Comparison of ENCODE assay signal across 21 mouse cellular contexts in genomic region chr4:153830491-153830890, GRCm38 (mm10).
DNase-seq lines count a peak whose midpoint lies in the region; TF ChIP-seq lines count a peak whose summit lies in the region.
"Had no signal": no experiment of that assay in that cellular context is flagged by ENCODE, and none has a peak within 500 bp of the region (broad histone marks: within the 10 kb centered on the region; RNA-seq: fewer than 3 reads in every experiment).

No protein-coding gene starts in this region.

- TF ChIP-seq CTCF in E14TG2a.4 (conservative IDR thresholded peaks at IDR 0.05; ENCODE audit: low read length), result no peak

- H3K9me3 ChIP-seq in E14TG2a.4 (ENCODE audit: low read length) (no peaks in the 10 kb centered on the region), ES-E14 (ENCODE audit: control insufficient read depth, insufficient read depth, low read depth, low read length) (no peaks in the 10 kb centered on the region)
- H3K9me3 ChIP-seq: embryonic facial prominence, embryonic 13.5 days; embryonic facial prominence, embryonic 15.5 days; forebrain, embryonic 12.5 days had no signal

- H3K27ac ChIP-seq in ES-E14 (ENCODE audit: insufficient read depth, low read depth, low read length, poor library complexity, severe bottlenecking), result peak overlapping the region; percentile 79; the same call in 1 of the 2 replicates
- H3K27ac ChIP-seq: embryonic facial prominence, embryonic 13.5 days; embryonic facial prominence, embryonic 15.5 days; forebrain, embryonic 10.5 days; forebrain, embryonic 12.5 days had no signal

- H3K4me1 ChIP-seq in E14TG2a.4 (replicated peaks; ENCODE audit: low read depth, low read length), result peaks cover 81% of the 10 kb centered on the region
- H3K4me1 ChIP-seq in ES-E14 (ENCODE audit: control insufficient read depth in 2 of 2, insufficient read depth in 2 of 2, low read length in 2 of 2, poor library complexity in 1 of 2), result peaks cover 3 to 38% of the 10 kb centered on the region in 2 experiments; a peak in 3 of 4 replicates
- H3K4me1 ChIP-seq: embryonic facial prominence, embryonic 13.5 days; embryonic facial prominence, embryonic 15.5 days; forebrain, embryonic 10.5 days; forebrain, embryonic 12.5 days had no signal

- in situ Hi-C loops in ES-E14 (cut with MboI; ENCODE audit: low sequenced_read_pairs in 2 of 2, unreplicated experiment in 2 of 2), result no loop called here

- no peak for DNase-seq in ES-E14 (ENCODE audit: low read depth, low spot score)
- peak; percentile 56 for DNase-seq in ZHBTc4 (ENCODE audit: low read depth, low spot score)
- no peak for DNase-seq in spleen, postnatal 14 days (ENCODE audit: low spot score in 2 of 2)
- no peak for DNase-seq in cerebellum, adult 18-20 months
- DNase-seq: adrenal gland, adult 2 months; adrenal gland, postnatal 10 days; adrenal gland, postnatal 36 days; B cell, adult 2 months; cerebellum, adult 11-12 months; cerebellum, adult 8-10 months; cerebellum, adult 9-11 months; cerebellum, postnatal 14 days; cerebellum, postnatal 36 days; embryo, embryonic 11 days had no signal

- peaks cover 49% of the 10 kb centered on the region for H3K27me3 ChIP-seq in E14TG2a.4 (ENCODE audit: insufficient read depth, low read length)
- H3K27me3 ChIP-seq: CH12.LX; embryonic facial prominence, embryonic 13.5 days; embryonic facial prominence, embryonic 15.5 days; forebrain, embryonic 12.5 days had no signal

- H3K4me3 ChIP-seq in E14TG2a.4 (replicated peaks; ENCODE audit: low read length), result peak overlapping the region; percentile 37; the same call in 1 of the 2 replicates
- peak overlapping the region in 1 of 2 experiments; percentile 6; a peak in 1 of 4 replicates for H3K4me3 ChIP-seq in ES-E14 (ENCODE audit: insufficient read depth in 1 of 2, low read depth in 1 of 2, low read length in 2 of 2, poor library complexity in 1 of 2, severe bottlenecking in 1 of 2)
- H3K4me3 ChIP-seq: embryonic facial prominence, embryonic 13.5 days; embryonic facial prominence, embryonic 15.5 days; erythroblast, embryonic 14.5 days; forebrain, embryonic 10.5 days; forebrain, embryonic 12.5 days had no signal

- H3K36me3 ChIP-seq in E14TG2a.4 (ENCODE audit: insufficient read depth, low read length) (no peaks in the 10 kb centered on the region), ES-E14 (ENCODE audit: control insufficient read depth, insufficient read depth, low read length, poor library complexity, severe bottlenecking) (no peaks in the 10 kb centered on the region)
- H3K36me3 ChIP-seq: embryonic facial prominence, embryonic 13.5 days; embryonic facial prominence, embryonic 15.5 days; forebrain, embryonic 10.5 days; forebrain, embryonic 12.5 days had no signal

- peak overlapping the region; percentile 32; the same call in 1 of the 2 replicates for H3K9ac ChIP-seq in ES-E14 (ENCODE audit: insufficient read depth, low read depth, low read length, poor library complexity, severe bottlenecking)
- H3K9ac ChIP-seq: embryonic facial prominence, embryonic 13.5 days; embryonic facial prominence, embryonic 15.5 days; forebrain, embryonic 12.5 days had no signal

TF ChIP-seq in ES-E14, 5 proteins besides CTCF, POLR2A, EP300 and RAD21:
- TF ChIP-seq MAFK (IDR thresholded peaks at IDR 0.05; ENCODE audit: insufficient read depth, low read depth, low read length) (no peak), CHD2 (IDR thresholded peaks at IDR 0.05; ENCODE audit: low read depth, low read length) (no peak), ZNF384 (IDR thresholded peaks at IDR 0.05; ENCODE audit: low read depth, low read length) (no peak), HCFC1 (IDR thresholded peaks at IDR 0.05; ENCODE audit: borderline replicate concordance, insufficient read depth, low read length) (no peak), ZC3H11A (IDR thresholded peaks at IDR 0.05; ENCODE audit: borderline replicate concordance, low read depth, low read length) (no peak)
